Mouse (Mus musculus) liver, postnatal 0 days (tissue): ENCODE data around the gene Rgs2.

ENCODE experiments used
- CTCF ChIP-seq: sonication (generic); IDR thresholded peaks from 2 replicates; pipeline ENCODE4 v1.5.1; 2016; ENCODE audit warnings: antibody characterized with exemption, low read depth
- EP300 ChIP-seq: IDR thresholded peaks from 2 replicates; pipeline ENCODE4 v1.6.1; 2016; ENCODE audit warnings: antibody characterized with exemption, low read depth, mild to moderate bottlenecking

DNA sequence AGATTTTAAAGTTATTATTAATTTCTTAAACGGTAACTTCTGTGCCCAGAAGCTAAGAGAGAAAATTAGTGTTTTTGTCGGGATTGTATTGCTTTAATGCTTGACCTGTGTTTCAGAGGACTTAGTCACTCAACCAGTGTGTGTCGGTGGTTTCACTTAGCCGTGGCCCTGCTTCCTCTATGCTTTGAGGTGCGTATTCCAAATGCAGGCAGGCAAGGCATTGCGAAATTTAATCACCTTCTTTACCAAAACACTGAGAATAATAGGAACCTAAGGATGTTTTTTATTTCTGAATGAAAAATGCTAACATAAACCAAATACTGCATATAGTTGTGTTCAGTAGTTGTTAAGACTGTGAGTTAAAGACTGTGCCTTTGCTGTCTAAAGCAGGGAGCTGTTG is 3.4 kb upstream of the Rgs2 start:
- TF ChIP-seq CTCF, result no peak
- no peak for TF ChIP-seq EP300
